Mouse (Mus musculus) ES-E14 (cell line): ENCODE measurements around the gene Zfp36l1.

ENCODE experiments used
- CHD2 ChIP-seq: IDR thresholded peaks from 2 replicates; pipeline ENCODE4 v1.6.1; 2014; ENCODE audit warnings: mild to moderate bottlenecking, low read depth, low read length, inconsistent platforms
- HCFC1 ChIP-seq: IDR thresholded peaks from 2 replicates; pipeline ENCODE4 v1.6.1; 2012; ENCODE audit warnings: low read length, inconsistent platforms, borderline replicate concordance; ENCODE audit not compliant: insufficient read depth
- MAFK ChIP-seq: IDR thresholded peaks from 2 replicates; pipeline ENCODE4 v1.6.1; 2014; ENCODE audit warnings: mild to moderate bottlenecking, low read depth, low read length, inconsistent platforms; ENCODE audit not compliant: insufficient read depth
- ZC3H11A ChIP-seq: IDR thresholded peaks from 2 replicates; pipeline ENCODE4 v1.6.1; 2012; ENCODE audit warnings: low read depth, mild to moderate bottlenecking, inconsistent platforms, low read length, borderline replicate concordance
- ZNF384 ChIP-seq: IDR thresholded peaks from 2 replicates; pipeline ENCODE4 v1.6.1; 2012; ENCODE audit warnings: low read depth, low read length, inconsistent platforms

- TF ChIP-seq MAFK (no peak), ZNF384 (no peak), ZC3H11A (no peak), HCFC1 (no peak), CHD2 (no peak)
Measured at GRCm38 (mm10) chr12:80092787-80093186, 20.0 kb downstream of the Zfp36l1 start.
